Mouse (Mus musculus) CD8-positive naive resting alpha-beta T cell, adult 2 months (primary cell): ENCODE measurements around the gene Hspb11.
A peak's percentile ranks its signal among the peaks of the same experiment; 100 is the strongest.

Source experiments
- DNase-seq, 2 experiments: peaks; one replicate each; pipeline ENCODE4 v3.0.0; 2022; ENCODE audit warnings: low read depth in 2 of 2, low spot score in 2 of 2

Gene Hspb11

GRCm38 (mm10) chr4:107253125-107254091 lies at the start of gene Hspb11, which contains the start of gene Lrrc42:
Gene Hspb11, plus strand, starts transcription at chr4:107253593.
Gene Lrrc42, minus strand, starts transcription at chr4:107253532.
- DNase-seq: peak; percentile 94

- DNase-seq: no peak
Measured at GRCm38 (mm10) chr4:107207016-107207415, 46.4 kb upstream of the Hspb11 start.

- DNase-seq: no peak
Measured at GRCm38 (mm10) chr4:107208880-107209279, 44.5 kb upstream of the Hspb11 start, which contains the start of gene Ldlrad1. Gene Ldlrad1, plus strand, starts transcription at chr4:107209180.

GRCm38 (mm10) chr4:107210483-107211097 lies 42.8 kb upstream of the Hspb11 start:
- no peak for DNase-seq

- DNase-seq: no peak
Measured at GRCm38 (mm10) chr4:107211465-107211864, 41.9 kb upstream of the Hspb11 start.

- DNase-seq: no peak
Measured at GRCm38 (mm10) chr4:107211936-107212335, 41.5 kb upstream of the Hspb11 start.

- DNase-seq: no peak
Measured at GRCm38 (mm10) chr4:107213279-107214011, 39.9 kb upstream of the Hspb11 start.

- DNase-seq: no peak
Measured at GRCm38 (mm10) chr4:107217574-107217973, 35.8 kb upstream of the Hspb11 start.

- DNase-seq: no peak
Measured at GRCm38 (mm10) chr4:107221524-107221923, 31.9 kb upstream of the Hspb11 start.

GRCm38 (mm10) chr4:107223225-107224204 lies 29.9 kb upstream of the Hspb11 start:
- peak; percentile 52 to 53 for DNase-seq

- no peak for DNase-seq
Measured at GRCm38 (mm10) chr4:107226313-107226712, 27.1 kb upstream of the Hspb11 start.

GRCm38 (mm10) chr4:107232219-107232618 lies 21.2 kb upstream of the Hspb11 start:
- DNase-seq: no peak

GRCm38 (mm10) chr4:107238253-107238652 lies 15.1 kb upstream of the Hspb11 start:
- no peak for DNase-seq

- DNase-seq: no peak
Measured at GRCm38 (mm10) chr4:107240196-107240595, 13.2 kb upstream of the Hspb11 start.

- no peak for DNase-seq
Measured at GRCm38 (mm10) chr4:107243365-107244333, 9.7 kb upstream of the Hspb11 start.

GRCm38 (mm10) chr4:107245368-107245767 lies 8.0 kb upstream of the Hspb11 start:
- DNase-seq: no peak

- DNase-seq: no peak
Measured at GRCm38 (mm10) chr4:107246040-107246439, 7.4 kb upstream of the Hspb11 start.

- DNase-seq: no peak
Measured at GRCm38 (mm10) chr4:107247110-107247509, 6.3 kb upstream of the Hspb11 start.

GRCm38 (mm10) chr4:107248061-107248460 lies 5.3 kb upstream of the Hspb11 start:
- no peak for DNase-seq
